Mouse (Mus musculus) brain, embryonic 18.5 days (tissue): ENCODE results near the gene Zscan25.
A peak's percentile ranks its signal among the peaks of the same experiment; 100 is the strongest.
"Not testable (repeated sequence)": the region's sequence is repeated elsewhere in the genome, so short reads cannot be mapped to it uniquely, and the experiment has no call there.

Experiments
- DNase-seq: peaks from one replicate; pipeline ENCODE4 v3.0.0-alpha.2; 2012; ENCODE audit warnings: low read depth, low spot score

The Zscan25 gene

DNA sequence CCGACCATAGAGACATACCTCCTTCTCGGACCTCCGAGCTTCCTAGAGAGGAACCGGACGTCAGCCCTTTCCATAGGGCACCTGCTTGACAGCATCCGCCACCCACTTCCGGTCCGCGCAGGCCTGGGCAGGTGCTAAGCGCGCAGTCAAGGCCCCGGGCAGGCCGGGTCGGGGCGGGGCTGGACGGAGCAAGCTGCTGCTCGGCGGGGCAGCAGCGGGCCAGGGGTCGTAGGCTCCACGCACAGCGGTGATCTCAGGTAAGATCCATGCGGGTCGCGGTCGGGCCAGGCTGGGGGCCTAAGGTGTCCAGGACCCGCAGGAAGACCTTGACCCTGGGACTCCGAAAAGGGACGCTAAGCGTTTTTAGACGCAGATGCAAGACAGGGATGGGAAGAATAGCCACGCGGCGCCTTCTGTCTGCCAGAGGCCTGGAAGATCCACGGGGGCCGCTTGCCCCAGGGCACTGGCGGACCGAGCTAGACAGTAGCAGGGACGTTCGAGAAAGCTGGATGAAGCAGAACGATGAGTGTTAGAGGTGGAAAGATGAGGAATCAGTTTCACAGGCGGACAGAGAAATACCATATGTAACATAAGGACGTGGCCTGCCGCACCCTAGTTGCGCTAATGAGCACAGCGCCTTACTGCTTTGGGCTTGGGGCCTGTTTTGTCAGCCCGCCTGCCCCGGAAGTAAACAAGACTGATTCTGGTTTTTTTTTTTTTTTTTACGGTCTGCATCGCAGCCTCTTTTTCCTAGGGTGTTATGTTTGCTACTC, at the start of gene Zscan25:
Gene Zscan25, plus strand, starts transcription at position 130 of the 773 bp plus-strand sequence.
- DNase-seq: peak; percentile 80

DNA sequence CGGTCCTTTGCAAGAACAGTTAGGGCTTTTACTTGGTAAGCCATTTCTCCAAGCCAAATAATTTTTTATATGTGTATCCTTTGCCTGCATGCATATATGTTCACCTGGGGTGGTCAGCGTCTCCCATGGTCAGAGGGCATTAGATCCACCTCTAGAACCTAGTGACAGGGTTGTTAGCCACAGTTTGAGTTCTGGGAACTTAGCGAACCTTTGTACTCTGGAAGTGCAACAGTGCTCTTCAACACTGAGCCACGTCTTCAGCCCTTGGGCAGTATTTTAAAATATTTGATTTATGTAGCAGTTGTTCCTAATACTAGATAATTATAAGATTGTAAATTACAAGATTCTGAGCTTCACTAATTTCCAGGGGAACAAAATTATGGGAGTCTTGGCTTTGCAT, 49.7 kb upstream of the Zscan25 start:
- DNase-seq: no peak

DNA sequence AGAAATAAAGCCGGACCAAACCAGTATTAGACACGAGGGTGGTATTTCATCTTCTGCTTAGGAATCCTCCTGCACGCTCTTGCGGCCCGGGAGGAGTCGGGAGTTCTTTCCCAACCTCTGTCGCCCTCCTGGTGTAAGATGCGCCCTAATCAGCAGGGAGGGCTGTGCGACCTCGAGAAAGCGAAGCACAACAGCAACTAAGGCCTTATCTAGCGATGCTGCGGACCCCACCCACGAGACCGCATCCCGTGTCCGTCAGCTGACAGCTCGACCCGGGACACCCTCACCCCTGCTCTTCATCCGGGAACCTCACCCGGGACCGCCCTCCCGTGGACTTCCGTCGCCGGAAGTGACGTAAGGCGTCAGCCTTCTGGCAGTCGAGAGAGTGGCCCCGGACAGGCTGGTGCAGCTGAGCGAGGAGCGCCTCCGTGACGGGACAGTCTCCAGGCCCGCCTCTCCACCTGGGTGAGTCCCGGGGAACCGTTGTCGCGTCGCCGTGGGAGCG, 48.9 kb upstream of the Zscan25 start, which contains the start of gene Zfp655:
Gene Zfp655, plus strand, starts transcription at position 349 of the 505 bp plus-strand sequence.
- DNase-seq: peak; percentile 89

DNA sequence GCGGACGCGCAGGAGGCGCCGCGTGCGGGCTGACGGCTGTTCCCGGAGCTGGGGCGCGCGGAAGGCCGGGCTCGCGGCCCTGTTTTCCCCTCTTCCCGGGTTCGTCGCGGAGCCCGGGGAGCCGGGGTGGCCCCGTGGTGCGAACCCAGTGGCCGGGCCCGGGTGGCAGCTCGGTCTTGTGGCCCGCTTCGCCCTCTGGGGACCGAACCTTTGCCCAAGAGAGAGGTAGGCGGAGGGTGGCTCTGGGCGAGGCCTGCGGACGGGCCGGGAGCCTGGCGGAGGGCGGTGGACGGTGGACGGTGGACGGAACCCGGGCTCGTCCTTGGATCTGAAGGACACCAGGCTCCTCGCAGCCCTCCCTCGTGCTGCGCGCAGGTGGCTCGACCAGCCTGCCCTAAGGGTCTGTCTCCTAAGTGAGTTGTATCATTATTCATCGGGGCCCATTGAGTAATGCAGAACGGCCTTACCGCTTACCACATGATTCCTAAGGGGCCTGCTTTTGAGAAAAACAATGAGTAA, 48.3 kb upstream of the Zscan25 start:
- no peak for DNase-seq

DNA sequence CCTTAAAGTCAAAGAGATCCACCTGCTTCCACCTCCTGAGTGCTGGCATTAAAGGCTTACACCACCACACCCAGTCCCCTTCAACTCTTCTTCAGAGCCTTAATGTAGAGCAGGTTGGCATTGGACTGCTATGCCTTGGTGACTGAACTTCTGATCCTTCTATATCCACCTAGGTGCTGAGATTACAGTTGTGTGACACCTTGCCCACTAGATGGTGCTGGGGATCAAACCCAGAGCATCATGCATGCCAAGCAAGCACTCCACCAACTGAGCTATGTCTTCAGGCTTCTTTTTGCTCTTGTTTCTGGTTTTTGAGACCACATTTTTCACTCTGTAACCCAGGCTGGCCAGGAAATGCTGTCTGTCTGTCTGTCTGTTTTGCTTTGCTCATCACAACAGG, 45.7 kb upstream of the Zscan25 start:
- no peak for DNase-seq

DNA sequence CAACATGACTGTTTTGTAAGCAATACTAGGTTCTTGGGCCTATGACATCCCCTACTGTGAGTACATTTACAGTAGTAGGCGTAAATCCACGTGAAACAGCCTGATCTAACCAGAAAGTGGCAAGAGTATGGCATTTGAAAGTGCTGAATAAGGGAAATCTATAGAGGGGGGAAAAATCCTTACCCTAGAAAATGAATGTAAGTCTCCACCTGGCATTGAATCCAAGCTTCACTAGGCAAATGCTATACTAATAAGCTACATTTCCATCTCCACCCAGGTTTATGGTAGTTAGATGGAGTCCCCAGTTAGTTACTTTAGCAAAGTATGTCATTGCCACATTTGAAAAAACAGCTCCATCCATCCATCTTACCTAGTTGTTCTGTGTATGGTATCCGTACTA, 30.8 kb upstream of the Zscan25 start:
- no peak for DNase-seq

DNA sequence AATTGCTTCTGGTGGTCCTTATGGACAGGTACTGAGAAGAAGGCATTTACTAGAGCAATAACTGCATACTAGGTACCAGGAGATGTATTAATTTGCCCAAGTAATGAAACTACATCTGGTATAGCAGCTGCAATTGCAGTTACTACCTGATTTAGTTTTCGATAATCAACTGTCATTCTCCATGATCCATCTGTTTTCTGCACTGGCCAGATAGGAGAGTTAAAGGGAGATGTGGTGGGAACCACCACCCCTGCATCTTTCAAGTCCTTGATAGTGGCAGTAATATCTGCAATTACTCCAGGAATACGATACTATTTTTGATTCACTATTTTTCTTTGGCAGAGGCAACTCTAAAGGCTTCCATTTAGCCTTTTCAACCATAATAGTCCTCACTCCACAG, 6.7 kb upstream of the Zscan25 start:
- DNase-seq: not testable (repeated sequence)

DNA sequence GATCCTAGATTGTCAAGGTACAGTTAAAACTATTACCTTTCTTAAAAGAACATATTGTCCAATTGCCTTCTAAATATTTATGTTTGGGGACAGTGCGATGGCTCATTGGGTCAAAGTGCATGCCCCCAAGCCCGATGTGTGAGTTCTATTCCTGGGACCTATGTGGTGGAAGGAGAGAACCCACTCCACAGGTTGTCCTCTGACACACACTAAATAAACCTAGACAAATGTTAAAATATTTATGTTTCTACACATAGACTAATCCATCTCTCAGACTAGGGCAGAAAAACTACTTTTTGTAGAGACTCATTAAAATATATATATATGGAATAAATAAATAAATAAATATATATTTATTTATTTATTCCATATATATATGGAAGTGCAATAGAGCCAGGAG, 352 bp upstream of the Zscan25 start:
- no peak for DNase-seq

DNA sequence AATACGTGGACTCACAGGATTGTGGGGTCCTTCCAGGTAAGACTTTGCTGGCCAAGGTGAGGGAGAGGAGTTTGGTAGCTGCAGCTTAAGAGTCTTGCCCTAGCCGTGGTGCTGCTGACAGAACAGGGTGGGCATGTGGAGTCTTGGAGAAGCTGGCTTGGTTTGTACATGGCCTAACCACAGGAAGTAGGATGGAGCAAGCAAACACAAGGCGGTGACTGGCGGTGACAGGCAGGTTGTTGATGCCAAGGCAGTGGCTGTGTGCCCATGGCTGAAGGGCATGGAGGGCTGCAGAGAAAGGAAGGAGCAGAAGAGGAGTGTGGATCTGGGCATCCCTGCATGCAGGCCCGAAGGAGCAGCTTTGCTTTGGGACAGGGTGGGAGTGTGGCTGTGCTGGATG, 8.1 kb downstream of the Zscan25 start:
- DNase-seq: no peak

DNA sequence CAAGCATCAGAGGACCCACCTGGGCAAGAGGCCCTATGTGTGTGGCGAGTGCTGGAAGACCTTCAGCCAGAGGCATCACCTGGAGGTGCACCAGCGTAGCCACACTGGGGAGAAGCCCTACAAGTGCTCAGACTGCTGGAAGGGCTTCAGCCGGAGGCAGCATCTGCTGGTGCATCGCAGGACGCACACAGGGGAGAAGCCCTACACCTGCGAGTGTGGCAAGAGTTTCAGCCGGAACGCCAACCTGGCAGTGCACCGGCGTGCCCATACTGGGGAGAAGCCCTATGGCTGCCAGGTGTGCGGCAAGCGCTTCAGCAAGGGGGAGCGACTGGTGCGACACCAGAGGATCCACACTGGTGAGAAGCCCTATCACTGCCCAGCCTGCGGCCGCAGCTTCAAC, 10.4 kb downstream of the Zscan25 start:
- DNase-seq: no peak

DNA sequence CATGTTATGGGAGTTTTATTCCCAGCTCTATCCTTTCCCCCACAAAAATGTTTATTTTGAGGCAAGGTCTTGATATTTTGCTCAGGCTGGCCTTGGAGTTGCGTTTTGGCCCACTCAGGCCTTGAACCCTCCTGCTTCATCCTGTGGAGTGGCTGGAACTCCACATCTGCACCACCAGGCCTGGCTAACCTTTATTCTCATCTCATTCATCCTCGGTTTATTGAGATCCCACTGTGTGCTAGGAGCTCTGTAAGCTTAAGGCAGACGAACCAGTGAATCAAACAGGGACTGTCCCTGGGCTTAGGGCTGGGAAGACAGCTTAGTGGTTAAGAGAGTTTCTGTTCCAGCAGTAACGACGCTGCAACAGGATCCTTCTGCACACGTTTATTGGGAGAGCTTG, 12.1 kb downstream of the Zscan25 start:
- no peak for DNase-seq

DNA sequence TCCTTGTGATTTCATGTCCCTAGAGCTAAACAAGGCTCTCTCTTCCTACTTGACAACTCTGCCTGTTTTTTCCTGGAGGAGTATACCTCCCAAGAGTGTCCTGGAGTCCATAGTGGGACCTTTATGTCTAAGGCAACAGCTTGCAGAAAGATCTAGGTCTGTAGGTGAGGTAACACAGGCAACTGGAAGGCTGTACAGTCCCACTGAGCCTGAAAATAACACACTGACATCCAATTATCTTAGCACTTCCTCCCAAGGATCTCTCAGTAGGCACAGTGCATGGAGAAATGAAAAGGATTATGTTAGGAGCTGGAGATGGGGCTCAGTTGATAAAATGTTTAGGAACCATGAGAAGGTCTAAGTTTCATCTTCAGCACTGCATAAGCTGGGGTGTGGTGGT, 20.2 kb downstream of the Zscan25 start:
- no peak for DNase-seq

DNA sequence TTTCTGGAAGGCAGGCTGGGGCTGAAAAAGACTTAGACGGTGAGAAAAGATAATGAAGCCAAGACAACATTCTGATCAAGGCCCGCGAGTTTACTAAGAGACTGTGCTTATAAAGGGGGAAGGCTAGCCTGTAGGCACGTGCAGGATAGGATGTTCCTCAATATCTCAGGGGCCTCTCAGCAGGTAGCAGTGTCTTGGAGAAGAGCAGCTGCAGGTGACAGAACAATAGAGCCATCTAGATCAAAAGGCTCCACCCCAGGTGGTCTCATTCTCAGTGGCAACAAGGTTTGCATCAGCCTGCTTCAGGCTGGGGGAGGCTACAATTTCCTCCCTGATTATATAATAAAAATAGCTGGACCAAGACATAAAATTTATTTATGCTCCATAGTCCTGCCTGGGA, 21.5 kb downstream of the Zscan25 start:
- DNase-seq: not testable (repeated sequence)

DNA sequence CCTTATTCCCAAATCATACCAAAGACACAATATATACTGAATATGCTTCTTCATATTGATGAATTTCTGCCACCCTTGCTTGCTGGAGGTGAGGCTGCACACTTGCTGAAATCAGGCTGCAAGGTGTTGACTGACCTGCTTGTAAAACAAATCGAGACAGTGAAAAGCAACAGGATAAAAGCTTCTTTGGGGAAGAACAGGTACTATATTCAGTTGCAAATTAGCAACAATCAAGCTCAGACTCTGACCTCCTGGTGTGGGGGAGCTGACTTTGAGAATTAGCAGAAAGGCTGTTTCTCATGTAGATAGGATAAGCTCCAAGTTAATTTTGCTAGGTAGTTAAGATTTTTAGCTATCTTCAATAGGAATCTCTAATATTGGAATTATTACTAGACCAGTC, 22.1 kb downstream of the Zscan25 start:
- no peak for DNase-seq

DNA sequence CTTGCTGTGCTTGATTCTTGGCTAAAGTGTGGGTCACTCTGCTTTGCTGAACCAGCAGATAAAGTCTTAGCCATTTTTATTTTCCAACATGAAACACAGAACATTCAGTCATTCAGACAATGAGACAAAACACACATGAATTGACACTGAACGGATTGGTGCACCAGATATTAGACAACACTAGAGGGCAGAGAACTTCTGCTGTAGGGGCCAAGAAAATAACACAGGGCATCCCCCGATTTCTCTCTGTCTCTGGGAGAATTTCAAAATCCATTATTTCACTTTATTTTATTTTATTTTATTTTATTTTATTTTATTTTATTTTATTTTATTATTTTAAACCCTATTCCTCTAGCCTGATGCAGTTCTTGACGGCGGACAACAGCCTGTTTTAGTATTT, 26.7 kb downstream of the Zscan25 start:
- DNase-seq: not testable (repeated sequence)

DNA sequence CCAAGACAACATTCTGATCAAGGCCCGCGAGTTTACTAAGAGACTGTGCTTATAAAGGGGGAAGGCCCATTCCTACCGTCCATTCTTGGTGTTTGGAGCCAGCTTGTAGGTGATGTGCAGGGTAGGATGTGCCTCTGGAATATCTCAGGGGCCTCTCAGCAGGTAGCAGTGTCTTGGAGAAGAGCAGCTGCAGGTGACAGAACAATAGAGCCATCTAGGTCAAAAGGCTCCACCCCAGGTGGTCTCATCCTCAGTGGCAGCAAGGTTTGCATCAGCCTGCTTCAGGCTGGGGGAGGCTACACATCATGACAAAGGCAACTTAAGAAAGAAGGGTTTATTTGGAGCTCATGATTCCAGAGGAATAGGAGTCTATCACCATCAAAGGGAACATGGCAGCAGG, 27.5 kb downstream of the Zscan25 start:
- not testable (repeated sequence) for DNase-seq

DNA sequence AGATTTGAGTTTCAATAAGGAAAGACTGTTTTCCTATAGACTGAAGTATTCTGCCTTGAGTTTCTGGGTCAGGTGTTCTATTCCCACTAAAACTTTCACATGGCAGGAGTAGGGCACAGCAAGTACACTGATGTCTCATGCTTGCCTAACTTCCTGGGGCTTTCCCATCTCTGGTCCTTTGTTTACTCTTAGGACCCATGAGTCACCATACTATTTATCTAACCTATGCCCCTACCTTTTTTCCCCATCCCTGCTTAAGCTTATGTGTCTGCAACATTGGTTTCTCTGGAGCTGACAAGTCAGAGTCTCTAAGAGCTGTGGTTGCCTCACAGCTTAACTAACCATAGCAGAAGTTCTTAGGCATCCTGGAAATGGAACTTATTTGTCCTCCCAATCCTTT, 33.5 kb downstream of the Zscan25 start:
- DNase-seq: no peak

DNA sequence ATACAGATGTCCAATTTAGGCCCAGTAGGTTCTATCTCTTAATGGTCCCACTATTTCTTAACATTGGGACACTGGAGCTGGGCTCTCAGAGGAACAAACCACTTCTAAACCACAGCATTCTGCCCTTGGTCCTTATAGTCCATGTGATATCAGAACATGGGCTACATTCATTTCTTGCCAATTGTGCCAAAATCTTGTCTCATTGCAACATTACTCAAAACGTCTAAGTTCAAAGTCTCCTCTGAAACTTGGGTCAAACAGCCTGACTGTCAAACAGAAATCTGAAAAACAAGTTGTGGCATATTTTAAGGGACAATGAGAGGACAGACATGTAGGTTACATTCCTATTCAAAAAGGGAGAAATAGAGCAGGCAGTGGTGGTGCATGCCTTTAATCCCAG, 36.8 kb downstream of the Zscan25 start:
- no peak for DNase-seq

DNA sequence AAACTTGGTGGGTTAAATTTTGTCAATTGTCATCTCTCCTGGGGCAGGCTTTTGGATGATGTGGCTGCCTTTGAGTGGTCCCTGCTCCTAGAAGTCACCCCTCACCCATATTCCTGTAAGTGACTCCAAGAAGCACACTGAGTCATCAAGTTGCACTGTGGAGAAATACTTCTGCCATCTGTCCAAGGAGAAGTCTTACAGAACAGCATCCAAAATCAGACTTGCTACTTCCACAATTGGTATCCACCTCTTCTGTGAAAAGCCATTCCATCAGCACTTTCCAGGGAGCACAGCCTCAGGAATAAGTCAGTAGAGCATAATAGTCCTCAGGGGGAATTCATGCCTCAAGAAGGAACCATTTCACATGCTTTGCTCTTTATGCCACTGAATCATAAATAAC, 58.5 kb downstream of the Zscan25 start:
- not testable (repeated sequence) for DNase-seq
